In genomic region chr6:116139143-116139856, GRCm38 (mm10) we compare ENCODE assay signal across 11 mouse cellular contexts. TPM values are rescaled to one million over a fixed set of nuclear protein-coding genes. Genes with fewer than 3 reads are reported as not detected.
DNase-seq lines count a peak whose midpoint lies in the region; ATAC-seq and TF ChIP-seq lines count a peak whose summit lies in the region.
"Had no signal": no experiment of that assay in that cellular context is flagged by ENCODE, and none has a peak within 500 bp of the region (broad histone marks: within the 10 kb centered on the region; RNA-seq: fewer than 3 reads in every experiment).

No protein-coding gene starts in this region.

- no peak for ATAC-seq in liver, postnatal 0 days

- no peaks in the 10 kb centered on the region for H3K9me3 ChIP-seq in liver, postnatal 0 days (ENCODE audit: low read length)
- H3K9me3 ChIP-seq: limb, embryonic 13.5 days had no signal

- no peak overlapping the region for H3K9ac ChIP-seq in liver, postnatal 0 days (replicated peaks)
- H3K9ac ChIP-seq: limb, embryonic 13.5 days had no signal

- intact Hi-C loops in gastrocnemius, adult 2 months (cut with DNase I): loop anchor here (5.0 kb wide), 2 partner anchors 237 to 292 kb away; no protein-coding TSS in a partner anchor

- no peaks in the 10 kb centered on the region; the same call in 1 of the 2 replicates for H3K36me3 ChIP-seq in liver, postnatal 0 days (replicated peaks; ENCODE audit: insufficient read depth, low read length)

- H3K27me3 ChIP-seq in liver, postnatal 0 days (ENCODE audit: insufficient read depth, low read length): no peaks in the 10 kb centered on the region
- H3K27me3 ChIP-seq: limb, embryonic 13.5 days; megakaryocyte, embryonic 14.5 days had no signal

- H3K4me1 ChIP-seq in liver, postnatal 0 days (ENCODE audit: insufficient read depth): peaks cover 3% of the 10 kb centered on the region

- no peak for TF ChIP-seq EP300 in liver, postnatal 0 days (IDR thresholded peaks at IDR 0.05; ENCODE audit: low read depth)

- WGBS in liver, postnatal 0 days (ENCODE audit: insufficient replicate concordance): 47% methylated on average over 2 of the region's 2 CpGs

- DNase-seq in gastrocnemius, adult 2 months: no peak
- no peak for DNase-seq in gastrocnemius, postnatal 4 days (ENCODE audit: low spot score in 2 of 2)
- no peak for DNase-seq in liver, postnatal 0 days
- DNase-seq in liver: no peak
- peak; percentile 63 for DNase-seq in CD4-positive, CD25-positive, alpha-beta regulatory T cell, adult 2 months (ENCODE audit: low read depth, low spot score)
- peak; percentile 67 for DNase-seq in induced T-regulatory cell, adult 2 months (ENCODE audit: low read depth)
- DNase-seq in cerebellum, adult 11 months: no peak
- DNase-seq in cerebellum, adult 8-10 months: no peak

- no peak overlapping the region for H3K4me3 ChIP-seq in gastrocnemius, adult 2 months
- no peak overlapping the region for H3K4me3 ChIP-seq in liver, postnatal 0 days (ENCODE audit: low read depth, low read length)
- H3K4me3 ChIP-seq: limb, embryonic 13.5 days; megakaryocyte, embryonic 14.5 days had no signal

- no peak overlapping the region for H3K27ac ChIP-seq in gastrocnemius, adult 2 months
- no peak overlapping the region for H3K27ac ChIP-seq in liver, postnatal 0 days (ENCODE audit: low read depth)
- H3K27ac ChIP-seq: limb, embryonic 13.5 days had no signal

- TF ChIP-seq CTCF in gastrocnemius, adult 2 months (IDR thresholded peaks at IDR 0.05): peak; percentile 70
- peak; percentile 54 for TF ChIP-seq CTCF in liver, postnatal 0 days (IDR thresholded peaks at IDR 0.05; ENCODE audit: low read depth)

- no peak overlapping the region for H3K4me2 ChIP-seq in liver, postnatal 0 days (ENCODE audit: low read depth, low read length)
- H3K4me2 ChIP-seq: heart, embryonic 11.5 days; limb, embryonic 13.5 days had no signal

RNA-seq across cellular contexts. Expression of gene Tmcc1, which starts 54.0 kb away (rescaled TPM):
- total RNA-seq in gastrocnemius, adult 2 months (2021): 10 to 100 TPM; 45.9 to 59.9 TPM
- total RNA-seq in gastrocnemius, postnatal 4 days (2021): 10 to 100 TPM; 28.1 to 32.1 TPM
- 3.7 and 4.0 TPM in 2 replicates for polyA plus RNA-seq in liver, postnatal 0 days (2015; fragmentation: Nextera tagmentation; extraction: Ambion mirVana)

Comparison
In these comparisons a context has a peak if more than half of its experiments do, and no peak if none do; other contexts are left out.
1. DNase-seq: peak in CD4-positive, CD25-positive, alpha-beta regulatory T cell, adult 2 months (single experiment) and induced T-regulatory cell, adult 2 months (single experiment); none in gastrocnemius, adult 2 months (single experiment), gastrocnemius, postnatal 4 days (0 of 2), liver, postnatal 0 days (single experiment), liver (single experiment), cerebellum, adult 11 months (single experiment) and cerebellum, adult 8-10 months (single experiment).